23 mouse cellular contexts compared by ENCODE assay signal in the genomic region with DNA sequence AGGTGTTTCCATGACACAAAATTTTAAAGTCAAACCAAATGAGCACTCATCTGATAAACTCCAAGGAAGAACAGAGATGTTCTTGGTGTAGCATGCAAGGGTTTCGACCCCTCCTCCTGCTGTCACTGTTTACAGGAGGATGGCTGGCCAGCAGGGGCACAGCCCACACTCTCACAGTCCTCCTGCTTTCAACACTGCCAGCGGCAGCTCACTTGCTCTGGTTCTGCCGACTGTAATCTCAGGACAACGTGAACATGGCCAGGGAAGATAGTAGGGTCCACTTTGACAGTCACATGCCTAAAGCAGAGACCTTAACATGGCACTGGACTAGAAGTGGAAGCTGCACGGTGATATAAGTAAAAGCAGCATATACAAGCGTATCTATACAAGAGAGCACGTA. TPM values are rescaled to one million over a fixed set of nuclear protein-coding genes. Genes with fewer than 3 reads are reported as not detected.
A peak's percentile ranks its signal among the peaks of the same experiment; 100 is the strongest.
DNase-seq lines count a peak whose midpoint lies in the region; ATAC-seq lines count a peak whose summit lies in the region.
"Had no signal": no experiment of that assay in that cellular context is flagged by ENCODE, and none has a peak within 500 bp of the region (broad histone marks: within the 10 kb centered on the region; RNA-seq: fewer than 3 reads in every experiment).

No protein-coding gene starts in this region.

- no peak for DNase-seq in frontal cortex, adult 2 months (ENCODE audit: extremely low spot score in 1 of 2, low spot score in 1 of 2)
- no peak for DNase-seq in hindbrain, embryonic 14.5 days (ENCODE audit: low spot score)
- no peak for DNase-seq in midbrain, embryonic 11.5 days (ENCODE audit: low spot score, missing footprints)
- no peak for DNase-seq in midbrain, embryonic 14.5 days
- DNase-seq: adrenal gland, postnatal 14 days; cerebellum, adult 11 months; cerebellum, postnatal 25 days; forebrain, postnatal 0 days; gastrocnemius, adult 2 months; kidney, adult 8-10 months; lung, postnatal 10 days; right cerebral cortex, postnatal 4 days; thymus, postnatal 25 days had no signal

- no peaks in the 10 kb centered on the region for H3K36me3 ChIP-seq in hindbrain, embryonic 13.5 days
- H3K36me3 ChIP-seq in hindbrain, embryonic 14.5 days (replicated peaks; ENCODE audit: control insufficient read depth, insufficient read depth): no peaks in the 10 kb centered on the region; the same call in 1 of the 2 replicates
- H3K36me3 ChIP-seq in midbrain, embryonic 11.5 days (ENCODE audit: control insufficient read depth, insufficient read depth, low read length): no peaks in the 10 kb centered on the region
- no peaks in the 10 kb centered on the region for H3K36me3 ChIP-seq in midbrain, embryonic 14.5 days (ENCODE audit: control insufficient read depth, insufficient read depth, low read length)
- H3K36me3 ChIP-seq in heart, embryonic 16.5 days (ENCODE audit: control insufficient read depth, insufficient read depth): 0 out of 2 replicates have a peak, but pooled peaks cover 3% of the 10 kb centered on the region
- H3K36me3 ChIP-seq: G1E; limb, embryonic 13.5 days had no signal

- peak overlapping the region; percentile 9; the same call in 1 of the 2 replicates for H3K27ac ChIP-seq in hindbrain, embryonic 13.5 days
- no peak overlapping the region for H3K27ac ChIP-seq in hindbrain, embryonic 14.5 days
- no peak overlapping the region for H3K27ac ChIP-seq in midbrain, embryonic 11.5 days (ENCODE audit: low read depth, low read length)
- no peak overlapping the region for H3K27ac ChIP-seq in midbrain, embryonic 14.5 days (replicated peaks; ENCODE audit: low read depth, low read length)
- peak overlapping the region; percentile 83 for H3K27ac ChIP-seq in heart, embryonic 16.5 days (ENCODE audit: low read length)
- H3K27ac ChIP-seq: forebrain, embryonic 10.5 days; gastrocnemius, adult 2 months; limb, embryonic 13.5 days; liver, embryonic 14.5 days; stomach, postnatal 0 days had no signal

- WGBS in hindbrain, embryonic 13.5 days: 64% methylated on average over 7 of the region's 7 CpGs
- 65% methylated on average over 7 of the region's 7 CpGs for WGBS in hindbrain, embryonic 14.5 days
- 67% methylated on average over 7 of the region's 7 CpGs for WGBS in midbrain, embryonic 11.5 days
- 67% methylated on average over 7 of the region's 7 CpGs for WGBS in midbrain, embryonic 14.5 days
- 30% methylated on average over 7 of the region's 7 CpGs for WGBS in heart, embryonic 16.5 days

- H3K4me2 ChIP-seq in hindbrain, embryonic 13.5 days: no peak overlapping the region
- no peak overlapping the region for H3K4me2 ChIP-seq in hindbrain, embryonic 14.5 days (replicated peaks)
- H3K4me2 ChIP-seq in midbrain, embryonic 11.5 days: no peak overlapping the region
- H3K4me2 ChIP-seq in midbrain, embryonic 14.5 days (ENCODE audit: low read length): no peak overlapping the region
- peak overlapping the region; percentile 54 for H3K4me2 ChIP-seq in heart, embryonic 16.5 days (ENCODE audit: low read depth, low read length)
- H3K4me2 ChIP-seq: limb, embryonic 13.5 days had no signal

- H3K9me3 ChIP-seq in hindbrain, embryonic 13.5 days: no peaks in the 10 kb centered on the region
- H3K9me3 ChIP-seq in hindbrain, embryonic 14.5 days (ENCODE audit: control insufficient read depth, low read length): no peaks in the 10 kb centered on the region
- H3K9me3 ChIP-seq in midbrain, embryonic 11.5 days (ENCODE audit: control insufficient read depth, low read length): no peaks in the 10 kb centered on the region
- H3K9me3 ChIP-seq in midbrain, embryonic 14.5 days (ENCODE audit: control insufficient read depth, low read length): no peaks in the 10 kb centered on the region
- no peaks in the 10 kb centered on the region for H3K9me3 ChIP-seq in heart, embryonic 16.5 days (replicated peaks; ENCODE audit: control insufficient read depth, low read length)
- H3K9me3 ChIP-seq: forebrain, embryonic 10.5 days; limb, embryonic 13.5 days had no signal

- peak; percentile 20; the same call in 1 of the 2 replicates for ATAC-seq in frontal cortex, adult (ENCODE audit: low TSS enrichment)
- no peak for ATAC-seq in hindbrain, embryonic 13.5 days (ENCODE audit: low FRiP score)
- no peak for ATAC-seq in hindbrain, embryonic 14.5 days (ENCODE audit: low FRiP score)
- ATAC-seq in midbrain, embryonic 11.5 days (ENCODE audit: low FRiP score): 0 out of 2 replicates have a peak, but pooled peaks have one; percentile 40
- ATAC-seq in midbrain, embryonic 14.5 days (ENCODE audit: low FRiP score, low TSS enrichment): no peak
- ATAC-seq in heart, embryonic 16.5 days (replicated peaks; ENCODE audit: extremely low read depth, insufficient read depth, low FRiP score): peak; percentile 74
- ATAC-seq in inflammation-experienced regulatory T-cells, adult 6 months: no peak
- ATAC-seq: forebrain, postnatal 0 days; midbrain, embryonic 16.5 days had no signal

- H3K4me1 ChIP-seq in hindbrain, embryonic 13.5 days (replicated peaks): peaks cover 46% of the 10 kb centered on the region
- H3K4me1 ChIP-seq in hindbrain, embryonic 14.5 days (replicated peaks; ENCODE audit: control insufficient read depth, insufficient read depth, low read length): peaks cover 28% of the 10 kb centered on the region
- H3K4me1 ChIP-seq in midbrain, embryonic 11.5 days (ENCODE audit: control insufficient read depth, insufficient read depth, low read length): no peaks in the 10 kb centered on the region
- H3K4me1 ChIP-seq in midbrain, embryonic 14.5 days (ENCODE audit: control insufficient read depth, insufficient read depth, low read length): no peaks in the 10 kb centered on the region
- H3K4me1 ChIP-seq in heart, embryonic 16.5 days (ENCODE audit: control insufficient read depth, insufficient read depth, low read length): peaks cover 50% of the 10 kb centered on the region

- H3K9ac ChIP-seq in hindbrain, embryonic 13.5 days: no peak overlapping the region
- no peak overlapping the region for H3K9ac ChIP-seq in hindbrain, embryonic 14.5 days
- H3K9ac ChIP-seq in midbrain, embryonic 11.5 days (ENCODE audit: low read length): no peak overlapping the region
- H3K9ac ChIP-seq in midbrain, embryonic 14.5 days (replicated peaks; ENCODE audit: low read length): no peak overlapping the region
- H3K9ac ChIP-seq in heart, embryonic 16.5 days (ENCODE audit: low read length): peak overlapping the region; percentile 35; the same call in 1 of the 2 replicates
- H3K9ac ChIP-seq: forebrain, postnatal 0 days; limb, embryonic 13.5 days; liver, embryonic 14.5 days had no signal

- H3K4me3 ChIP-seq in hindbrain, embryonic 13.5 days: no peak overlapping the region
- H3K4me3 ChIP-seq in hindbrain, embryonic 14.5 days (replicated peaks; ENCODE audit: low read length): no peak overlapping the region
- H3K4me3 ChIP-seq in midbrain, embryonic 11.5 days (ENCODE audit: low read depth, low read length): no peak overlapping the region
- H3K4me3 ChIP-seq in midbrain, embryonic 14.5 days (replicated peaks; ENCODE audit: low read depth, low read length): no peak overlapping the region
- peak overlapping the region; percentile 29 for H3K4me3 ChIP-seq in heart, embryonic 16.5 days (ENCODE audit: low read length)
- H3K4me3 ChIP-seq: forebrain, embryonic 10.5 days; gastrocnemius, adult 2 months; limb, embryonic 13.5 days had no signal

- no peaks in the 10 kb centered on the region for H3K27me3 ChIP-seq in hindbrain, embryonic 13.5 days
- no peaks in the 10 kb centered on the region for H3K27me3 ChIP-seq in hindbrain, embryonic 14.5 days (ENCODE audit: control insufficient read depth, insufficient read depth, low read length)
- H3K27me3 ChIP-seq in midbrain, embryonic 11.5 days (ENCODE audit: control insufficient read depth, insufficient read depth, low read length): no peaks in the 10 kb centered on the region
- no peaks in the 10 kb centered on the region for H3K27me3 ChIP-seq in midbrain, embryonic 14.5 days (ENCODE audit: control insufficient read depth, insufficient read depth, low read length)
- H3K27me3 ChIP-seq in heart, embryonic 16.5 days (ENCODE audit: control insufficient read depth, insufficient read depth, low read length): no peaks in the 10 kb centered on the region
- H3K27me3 ChIP-seq: limb, embryonic 13.5 days had no signal

RNA-seq across cellular contexts. Expression of gene Map4k3, which starts 34.6 kb away (rescaled TPM):
- 39.9 and 41.4 TPM in 2 replicates for polyA plus RNA-seq in frontal cortex, adult 2 months (2012; rRNA removed)
- polyA plus RNA-seq in hindbrain, embryonic 13.5 days (2015; fragmentation: Nextera tagmentation; extraction: Ambion mirVana): 22.3 and 24.1 TPM in 2 replicates
- 38.2 and 40.7 TPM in 2 replicates for polyA plus RNA-seq in hindbrain, embryonic 14.5 days (2014; fragmentation: Nextera tagmentation; extraction: Ambion mirVana)
- 28.2 and 29.9 TPM in 2 replicates for polyA plus RNA-seq in midbrain, embryonic 11.5 days (2014; fragmentation: Nextera tagmentation; extraction: Ambion mirVana)
- 32.1 and 39.7 TPM in 2 replicates for polyA plus RNA-seq in midbrain, embryonic 14.5 days (2014; fragmentation: Nextera tagmentation; extraction: Ambion mirVana)
- polyA plus RNA-seq in heart, embryonic 16.5 days (2015; fragmentation: Nextera tagmentation; extraction: Ambion mirVana): 17.9 and 20.0 TPM in 2 replicates
- 1 to 10 TPM in 2 of 3 experiments, under 1 TPM in 1; 0.85 to 5.3 (median 4.8) TPM for polyA plus RNA-seq in inflammation-experienced regulatory T-cells, adult 6 months (2017; shearing (Covaris generic))
- polyA plus RNA-seq: G1E had no signal

Comparison
In these comparisons a context has a peak if more than half of its experiments do, and no peak if none do; other contexts are left out.
1. ATAC-seq: peak in frontal cortex, adult (single experiment), midbrain, embryonic 11.5 days (single experiment) and heart, embryonic 16.5 days (single experiment); none in hindbrain, embryonic 13.5 days (single experiment), hindbrain, embryonic 14.5 days (single experiment), midbrain, embryonic 14.5 days (single experiment) and inflammation-experienced regulatory T-cells, adult 6 months (single experiment).
2. H3K27ac ChIP-seq: peak in hindbrain, embryonic 13.5 days (single experiment) and heart, embryonic 16.5 days (single experiment); none in hindbrain, embryonic 14.5 days (single experiment), midbrain, embryonic 11.5 days (single experiment) and midbrain, embryonic 14.5 days (single experiment).